ENCODE assay signal across 5 mouse cellular contexts in the genomic region with DNA sequence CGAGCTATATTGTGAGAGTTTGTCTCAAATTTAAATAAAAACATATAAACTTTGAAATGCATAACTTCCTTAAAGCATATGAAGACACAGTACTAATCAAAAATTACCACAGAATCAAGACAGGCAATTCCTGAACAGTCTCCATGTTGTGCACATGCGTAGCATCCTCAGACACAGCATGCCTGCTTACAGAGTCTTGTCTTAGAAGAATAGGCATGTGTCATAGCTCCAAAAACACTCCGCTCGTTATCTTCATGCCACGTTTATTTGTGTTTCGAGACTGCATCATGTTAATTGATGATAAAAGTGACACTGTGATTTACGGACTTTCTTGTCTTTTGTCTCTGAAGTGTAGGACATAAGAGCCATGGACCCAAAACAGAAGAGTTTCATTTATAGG.
"Had no signal": no experiment of that assay in that cellular context is flagged by ENCODE, and none has a peak within 500 bp of the region (broad histone marks: within the 10 kb centered on the region; RNA-seq: fewer than 3 reads in every experiment).

No protein-coding gene starts in this region.

- ATAC-seq: liver, embryonic 12.5 days; midbrain, embryonic 13.5 days had no signal

- H3K9me3 ChIP-seq: limb, embryonic 10.5 days; liver, embryonic 12.5 days; midbrain, embryonic 13.5 days; neural tube, embryonic 12.5 days had no signal

- H3K36me3 ChIP-seq: limb, embryonic 10.5 days; liver, embryonic 12.5 days; midbrain, embryonic 13.5 days; neural tube, embryonic 12.5 days had no signal

- H3K27ac ChIP-seq: liver, embryonic 12.5 days; midbrain, embryonic 13.5 days; neural tube, embryonic 12.5 days had no signal

- H3K27me3 ChIP-seq: liver, embryonic 12.5 days; midbrain, embryonic 13.5 days; neural tube, embryonic 12.5 days had no signal

- H3K4me3 ChIP-seq: limb, embryonic 10.5 days; liver, embryonic 12.5 days; midbrain, embryonic 13.5 days; myocyte; neural tube, embryonic 12.5 days had no signal

- H3K4me2 ChIP-seq: liver, embryonic 12.5 days; midbrain, embryonic 13.5 days; neural tube, embryonic 12.5 days had no signal

- H3K9ac ChIP-seq: liver, embryonic 12.5 days; midbrain, embryonic 13.5 days; neural tube, embryonic 12.5 days had no signal

- H3K4me1 ChIP-seq: midbrain, embryonic 13.5 days; neural tube, embryonic 12.5 days had no signal
